Mouse (Mus musculus) heart, embryonic 14.5 days (tissue): Measurements from ENCODE around the gene Cul4b. TPM values are rescaled to one million over a fixed set of nuclear protein-coding genes. Genes with fewer than 3 reads are reported as not detected.
"Not testable (repeated sequence)": the region's sequence is repeated elsewhere in the genome, so short reads cannot be mapped to it uniquely, and the experiment has no call there.

Experiments
- ATAC-seq: fragments of 200-750 bp; cut with Nextera tagmentation; 2 replicates; pipeline ENCODE4 v1.8.0; 2017; ENCODE audit warnings: low read depth, moderate TSS enrichment; ENCODE audit not compliant: insufficient number of reproducible peaks, insufficient read depth, low FRiP score
- H3K27ac ChIP-seq, 2 experiments: fragments of 200-500 bp in 1 of 2; fragments of 300-500 bp in 1 of 2; sonication (generic) in 1 of 2; replicated peaks in 1 of 2; 2 replicates each; pipeline ENCODE4 v1.5.1; 2012 to 2014; ENCODE audit warnings: low read depth in 2 of 2, low read length in 2 of 2, control low read depth in 1 of 2, mild to moderate bottlenecking in 1 of 2, mixed read lengths in 1 of 2; ENCODE audit not compliant: control insufficient read depth in 1 of 2, insufficient read depth in 1 of 2
- H3K27me3 ChIP-seq: fragments of 300-500 bp; sonication (generic); 2 replicates; pipeline ENCODE4 v1.6.1; 2014; ENCODE audit warnings: mild to moderate bottlenecking, low read length, control low read depth; ENCODE audit not compliant: control insufficient read depth, insufficient read depth
- H3K36me3 ChIP-seq: fragments of 300-500 bp; sonication (generic); 2 replicates; pipeline ENCODE4 v1.6.1; 2014; ENCODE audit warnings: mild to moderate bottlenecking, control low read depth, low read length, mixed read lengths; ENCODE audit not compliant: control insufficient read depth, insufficient read depth
- H3K4me1 ChIP-seq, 2 experiments: fragments of 200-500 bp in 1 of 2; fragments of 300-500 bp in 1 of 2; sonication (generic) in 1 of 2; 2 replicates each; pipeline ENCODE4 v1.6.1; 2012 to 2014; ENCODE audit warnings: low read length in 2 of 2, control low read depth in 1 of 2, mixed read lengths in 1 of 2; ENCODE audit not compliant: control insufficient read depth in 2 of 2, insufficient read depth in 2 of 2
- H3K4me2 ChIP-seq: fragments of 300-500 bp; sonication (generic); 2 replicates; pipeline ENCODE4 v1.6.1; 2014; ENCODE audit warnings: mild to moderate bottlenecking, low read length
- H3K4me3 ChIP-seq, 2 experiments: fragments of 200-500 bp in 1 of 2; fragments of 300-500 bp in 1 of 2; sonication (generic) in 1 of 2; 2 replicates each; pipeline ENCODE4 v1.5.1; 2012 to 2014; ENCODE audit warnings: low read length in 2 of 2, mild to moderate bottlenecking in 2 of 2, control low read depth in 1 of 2, low read depth in 1 of 2, moderate library complexity in 1 of 2; ENCODE audit not compliant: control insufficient read depth in 1 of 2, insufficient read depth in 1 of 2
- H3K9ac ChIP-seq: fragments of 300-500 bp; sonication (generic); 2 replicates; pipeline ENCODE4 v1.6.1; 2014; ENCODE audit warnings: mild to moderate bottlenecking, low read length
- H3K9me3 ChIP-seq: fragments of 300-500 bp; sonication (generic); 2 replicates; pipeline ENCODE4 v1.6.1; 2016; ENCODE audit warnings: low read length, control low read depth; ENCODE audit not compliant: control insufficient read depth
- WGBS: fragments of 180-500 bp; shearing (Covaris S2); extraction: QIAGEN DNeasy Blood & Tissue Kit; methylation state at CpG from one replicate; pipeline ENCODE4 v1.1.7; 2014; 5-methylcytosine and 5-hydroxymethylcytosine counted together
- polyA plus RNA-seq: library from polyadenylated mRNA; unstranded; fragments of >200 nt; fragmentation: Nextera tagmentation; extraction: Ambion mirVana; gene quantifications from 2 replicates; pipeline ENCODE4 v1.2.1, GENCODE M21; 2014

Cul4b gene
- polyA plus RNA-seq, 1 experiment from 2014 or later: 20.5 TPM

DNA sequence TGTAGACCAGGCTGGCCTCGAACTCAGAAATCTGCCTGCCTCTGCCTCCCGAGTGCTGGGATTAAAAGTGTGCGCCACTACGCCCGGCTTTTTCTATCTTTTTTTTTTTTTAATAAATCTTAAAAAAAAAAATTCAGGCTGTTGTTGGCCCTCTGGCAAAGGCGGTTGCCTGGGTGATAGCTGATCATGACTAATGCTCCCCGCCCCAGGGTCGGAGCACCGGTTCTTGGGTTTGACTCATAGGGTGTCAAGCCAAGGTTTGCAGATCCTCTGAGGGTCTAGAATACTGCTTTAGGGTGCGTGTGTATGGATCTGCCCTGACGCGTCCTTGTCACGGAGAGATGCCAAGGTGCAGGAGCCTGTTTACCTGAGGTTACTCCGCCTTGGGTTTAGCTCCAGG is 71.2 kb downstream of the Cul4b start:
- H3K9me3 ChIP-seq: no peaks in the 10 kb centered on the region
- ATAC-seq: no peak
- no peak overlapping the region for H3K27ac ChIP-seq
- no peak overlapping the region for H3K4me3 ChIP-seq
- no peaks in the 10 kb centered on the region for H3K27me3 ChIP-seq
- no peak overlapping the region for H3K9ac ChIP-seq
- H3K4me1 ChIP-seq: no peaks in the 10 kb centered on the region
- WGBS: 81% methylated on average over 14 of the region's 14 CpGs
- no peaks in the 10 kb centered on the region for H3K36me3 ChIP-seq
- no peak overlapping the region for H3K4me2 ChIP-seq

DNA sequence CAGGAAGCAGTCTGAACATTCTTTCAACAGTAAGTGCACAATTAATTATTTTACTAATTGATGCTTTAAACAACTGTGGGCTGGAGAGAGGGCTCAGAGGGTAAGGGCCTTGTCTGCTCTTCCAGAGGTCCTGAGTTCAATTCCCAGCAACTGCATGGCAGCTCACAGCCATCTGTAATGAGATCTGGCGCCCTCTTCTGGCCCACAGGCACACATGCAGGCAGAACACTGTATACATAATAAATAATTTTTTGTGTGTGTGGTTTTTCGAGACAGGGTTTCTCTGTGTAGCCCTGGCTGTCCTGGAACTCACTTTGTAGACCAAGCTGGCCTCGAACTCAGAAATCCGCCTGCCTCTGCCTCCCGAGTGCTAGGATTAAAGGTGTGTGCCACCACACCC is 73.8 kb downstream of the Cul4b start:
- not testable (repeated sequence) for H3K4me1 ChIP-seq, ATAC-seq, H3K9me3 ChIP-seq, H3K36me3 ChIP-seq, H3K9ac ChIP-seq, H3K27ac ChIP-seq, H3K27me3 ChIP-seq, H3K4me2 ChIP-seq, H3K4me3 ChIP-seq
- 70% methylated on average over 5 of the region's 5 CpGs for WGBS

- H3K4me3 ChIP-seq, ATAC-seq: not testable (repeated sequence)
- 34% methylated on average over 19 of the region's 20 CpGs for WGBS
Observed at GRCm38 (mm10) chrX:38485464-38485863, 90.5 kb downstream of the Cul4b start.

More at GRCm38 (mm10) chrX:38485464-38485863, 90.5 kb downstream of the Cul4b start:
- not testable (repeated sequence) for H3K27ac ChIP-seq, H3K4me1 ChIP-seq, H3K36me3 ChIP-seq, H3K9ac ChIP-seq, H3K9me3 ChIP-seq, H3K27me3 ChIP-seq
- H3K4me2 ChIP-seq: peak overlapping the region; percentile 16; the same call in 1 of the 2 replicates

Other genes starting within 250 kb of the Cul4b start
- gene Lamp2, start 119.7 kb downstream of the Cul4b start, polyA plus RNA-seq: 181 and 187 TPM in 2 replicates
- 53.0 and 62.4 TPM in 2 replicates for gene Mcts1, start 24.4 kb upstream of the Cul4b start, polyA plus RNA-seq
- 25.6 and 29.3 TPM in 2 replicates for gene C1galt1c1, start 58.9 kb upstream of the Cul4b start, polyA plus RNA-seq
- 1.9 and 2.4 TPM in 2 replicates for gene 6030498E09Rik, start 196.5 kb upstream of the Cul4b start, polyA plus RNA-seq